Mouse (Mus musculus): ENCODE measurements around the gene Tnni1. TPM values are rescaled to one million over a fixed set of nuclear protein-coding genes. Genes with fewer than 3 reads are reported as not detected.

The Tnni1 gene
- polyA plus RNA-seq, 1 experiment from 2014 or later, result 3.2 TPM

GRCm38 (mm10) chr1:135847611-135848351 is 68.5 kb downstream of the Tnni1 start:
- H3K4me2 ChIP-seq (replicated peaks; ENCODE audit: low read depth, low read length), result no peak overlapping the region
- H3K4me1 ChIP-seq (ENCODE audit: control insufficient read depth, insufficient read depth, low read length), result no peaks in the 10 kb centered on the region
- WGBS, result 80% methylated on average over 17 of the region's 17 CpGs
- no peak for ATAC-seq (ENCODE audit: insufficient number of reproducible peaks, insufficient read depth, low FRiP score, low read depth)
- no peaks in the 10 kb centered on the region for H3K27me3 ChIP-seq (ENCODE audit: control insufficient read depth, insufficient read depth, low read length)
- no peaks in the 10 kb centered on the region for H3K9me3 ChIP-seq (ENCODE audit: control insufficient read depth, low read depth, low read length)
- H3K27ac ChIP-seq (ENCODE audit: low read length), result no peak overlapping the region
- no peaks in the 10 kb centered on the region for H3K36me3 ChIP-seq (ENCODE audit: control insufficient read depth, insufficient read depth, low read length)
- H3K9ac ChIP-seq (replicated peaks; ENCODE audit: low read depth, low read length), result no peak overlapping the region
- no peak overlapping the region for H3K4me3 ChIP-seq (ENCODE audit: low read depth, low read length)

GRCm38 (mm10) chr1:135850722-135851512 is 71.7 kb downstream of the Tnni1 start:
- Histone ChIP-seq H3K4me1 (ENCODE audit: control insufficient read depth, insufficient read depth, low read length) (no peaks in the 10 kb centered on the region), H3K27ac (ENCODE audit: low read length) (no peak overlapping the region), H3K36me3 (ENCODE audit: control insufficient read depth, insufficient read depth, low read length) (no peaks in the 10 kb centered on the region), H3K27me3 (ENCODE audit: control insufficient read depth, insufficient read depth, low read length) (no peaks in the 10 kb centered on the region), H3K9me3 (ENCODE audit: control insufficient read depth, low read depth, low read length) (no peaks in the 10 kb centered on the region), H3K4me3 (ENCODE audit: low read depth, low read length) (no peak overlapping the region), H3K4me2 (replicated peaks; ENCODE audit: low read depth, low read length) (no peak overlapping the region), H3K9ac (replicated peaks; ENCODE audit: low read depth, low read length) (no peak overlapping the region)
- WGBS, result 66% methylated on average over 12 of the region's 12 CpGs
- no peak for ATAC-seq (ENCODE audit: insufficient number of reproducible peaks, insufficient read depth, low FRiP score, low read depth)

- Histone ChIP-seq H3K4me3 (ENCODE audit: low read depth, low read length) (no peak overlapping the region), H3K9ac (replicated peaks; ENCODE audit: low read depth, low read length) (no peak overlapping the region), H3K27ac (ENCODE audit: low read length) (peak overlapping the region; percentile 29; the same call in 1 of the 2 replicates), H3K4me2 (replicated peaks; ENCODE audit: low read depth, low read length) (no peak overlapping the region), H3K4me1 (ENCODE audit: control insufficient read depth, insufficient read depth, low read length) (no peaks in the 10 kb centered on the region), H3K36me3 (ENCODE audit: control insufficient read depth, insufficient read depth, low read length) (no peaks in the 10 kb centered on the region), H3K9me3 (ENCODE audit: control insufficient read depth, low read depth, low read length) (no peaks in the 10 kb centered on the region), H3K27me3 (ENCODE audit: control insufficient read depth, insufficient read depth, low read length) (no peaks in the 10 kb centered on the region)
- peak; percentile 72 for ATAC-seq (ENCODE audit: insufficient number of reproducible peaks, insufficient read depth, low FRiP score, low read depth)
- WGBS, result 61% methylated on average over 13 of the region's 13 CpGs
These were observed 73.0 kb downstream of the Tnni1 start for GRCm38 (mm10) chr1:135852044-135852756.

GRCm38 (mm10) chr1:135853200-135853599 is 74.0 kb downstream of the Tnni1 start:
- H3K27ac ChIP-seq (ENCODE audit: low read length), result no peak overlapping the region
- H3K27me3 ChIP-seq (ENCODE audit: control insufficient read depth, insufficient read depth, low read length), result no peaks in the 10 kb centered on the region
- no peaks in the 10 kb centered on the region for H3K9me3 ChIP-seq (ENCODE audit: control insufficient read depth, low read depth, low read length)
- H3K9ac ChIP-seq (replicated peaks; ENCODE audit: low read depth, low read length), result no peak overlapping the region
- H3K4me2 ChIP-seq (replicated peaks; ENCODE audit: low read depth, low read length), result no peak overlapping the region
- no peaks in the 10 kb centered on the region for H3K4me1 ChIP-seq (ENCODE audit: control insufficient read depth, insufficient read depth, low read length)
- no peak overlapping the region for H3K4me3 ChIP-seq (ENCODE audit: low read depth, low read length)
- no peaks in the 10 kb centered on the region for H3K36me3 ChIP-seq (ENCODE audit: control insufficient read depth, insufficient read depth, low read length)
- ATAC-seq (ENCODE audit: insufficient number of reproducible peaks, insufficient read depth, low FRiP score, low read depth), result no peak
- 81% methylated on average over 4 of the region's 4 CpGs for WGBS

GRCm38 (mm10) chr1:135854591-135855343 is 75.5 kb downstream of the Tnni1 start:
- H3K27me3 ChIP-seq (ENCODE audit: control insufficient read depth, insufficient read depth, low read length), result no peaks in the 10 kb centered on the region
- H3K9me3 ChIP-seq (ENCODE audit: control insufficient read depth, low read depth, low read length), result no peaks in the 10 kb centered on the region
- H3K36me3 ChIP-seq (ENCODE audit: control insufficient read depth, insufficient read depth, low read length), result no peaks in the 10 kb centered on the region
- H3K4me2 ChIP-seq (replicated peaks; ENCODE audit: low read depth, low read length), result no peak overlapping the region
- no peak for ATAC-seq (ENCODE audit: insufficient number of reproducible peaks, insufficient read depth, low FRiP score, low read depth)
- H3K27ac ChIP-seq (ENCODE audit: low read length), result no peak overlapping the region
- 84% methylated on average over 6 of the region's 6 CpGs for WGBS
- H3K4me1 ChIP-seq (ENCODE audit: control insufficient read depth, insufficient read depth, low read length), result no peaks in the 10 kb centered on the region
- H3K9ac ChIP-seq (replicated peaks; ENCODE audit: low read depth, low read length), result no peak overlapping the region
- H3K4me3 ChIP-seq (ENCODE audit: low read depth, low read length), result no peak overlapping the region

GRCm38 (mm10) chr1:135855344-135855687 is 76.1 kb downstream of the Tnni1 start:
- no peak for ATAC-seq (ENCODE audit: insufficient number of reproducible peaks, insufficient read depth, low FRiP score, low read depth)
- H3K27me3 ChIP-seq (ENCODE audit: control insufficient read depth, insufficient read depth, low read length), result no peaks in the 10 kb centered on the region

GRCm38 (mm10) chr1:135856070-135856469 is 76.8 kb downstream of the Tnni1 start:
- 59% methylated on average over 4 of the region's 4 CpGs for WGBS

More at GRCm38 (mm10) chr1:135855344-135855687, 76.1 kb downstream of the Tnni1 start:
- Histone ChIP-seq H3K4me3 (ENCODE audit: low read depth, low read length) (no peak overlapping the region), H3K36me3 (ENCODE audit: control insufficient read depth, insufficient read depth, low read length) (no peaks in the 10 kb centered on the region), H3K4me2 (replicated peaks; ENCODE audit: low read depth, low read length) (no peak overlapping the region), H3K9me3 (ENCODE audit: control insufficient read depth, low read depth, low read length) (no peaks in the 10 kb centered on the region), H3K27ac (ENCODE audit: low read length) (no peak overlapping the region), H3K4me1 (ENCODE audit: control insufficient read depth, insufficient read depth, low read length) (no peaks in the 10 kb centered on the region), H3K9ac (replicated peaks; ENCODE audit: low read depth, low read length) (no peak overlapping the region)
- 100% methylated on average over 1 of the region's 1 CpGs for WGBS

More at GRCm38 (mm10) chr1:135856070-135856469, 76.8 kb downstream of the Tnni1 start:
- H3K4me1 ChIP-seq (ENCODE audit: control insufficient read depth, insufficient read depth, low read length), result no peaks in the 10 kb centered on the region
- H3K36me3 ChIP-seq (ENCODE audit: control insufficient read depth, insufficient read depth, low read length), result no peaks in the 10 kb centered on the region
- no peak overlapping the region for H3K4me2 ChIP-seq (replicated peaks; ENCODE audit: low read depth, low read length)
- H3K27me3 ChIP-seq (ENCODE audit: control insufficient read depth, insufficient read depth, low read length), result no peaks in the 10 kb centered on the region
- ATAC-seq (ENCODE audit: insufficient number of reproducible peaks, insufficient read depth, low FRiP score, low read depth), result no peak
- H3K9me3 ChIP-seq (ENCODE audit: control insufficient read depth, low read depth, low read length), result no peaks in the 10 kb centered on the region
- no peak overlapping the region for H3K9ac ChIP-seq (replicated peaks; ENCODE audit: low read depth, low read length)
- H3K4me3 ChIP-seq (ENCODE audit: low read depth, low read length), result no peak overlapping the region
- H3K27ac ChIP-seq (ENCODE audit: low read length), result no peak overlapping the region
